Mouse (Mus musculus) left cerebral cortex, postnatal 25 days (tissue): ENCODE measurements around the gene Fnip2. TPM values are rescaled to one million over a fixed set of nuclear protein-coding genes. Genes with fewer than 3 reads are reported as not detected.
A peak's percentile ranks its signal among the peaks of the same experiment; 100 is the strongest.

Experiments used
- DNase-seq, 2 experiments: peaks; one replicate each; pipeline ENCODE4 v3.0.0; 2022; ENCODE audit warnings: low spot score in 2 of 2, mixed read lengths in 1 of 2
- intact Hi-C: fragments of 180-260 bp; cut with DNase I; formaldehyde crosslinking; loops from one replicate; pipeline ENCODE4 v1.15.1; 2025
- total RNA-seq, 2 experiments: library from RNA; stranded (reverse); gene quantifications; 2 replicates each; pipeline ENCODE4 v1.2.3; 2021

Fnip2 gene
- total RNA-seq, 2 experiments from 2014 or later = 15.9 to 19.8 TPM

DNA sequence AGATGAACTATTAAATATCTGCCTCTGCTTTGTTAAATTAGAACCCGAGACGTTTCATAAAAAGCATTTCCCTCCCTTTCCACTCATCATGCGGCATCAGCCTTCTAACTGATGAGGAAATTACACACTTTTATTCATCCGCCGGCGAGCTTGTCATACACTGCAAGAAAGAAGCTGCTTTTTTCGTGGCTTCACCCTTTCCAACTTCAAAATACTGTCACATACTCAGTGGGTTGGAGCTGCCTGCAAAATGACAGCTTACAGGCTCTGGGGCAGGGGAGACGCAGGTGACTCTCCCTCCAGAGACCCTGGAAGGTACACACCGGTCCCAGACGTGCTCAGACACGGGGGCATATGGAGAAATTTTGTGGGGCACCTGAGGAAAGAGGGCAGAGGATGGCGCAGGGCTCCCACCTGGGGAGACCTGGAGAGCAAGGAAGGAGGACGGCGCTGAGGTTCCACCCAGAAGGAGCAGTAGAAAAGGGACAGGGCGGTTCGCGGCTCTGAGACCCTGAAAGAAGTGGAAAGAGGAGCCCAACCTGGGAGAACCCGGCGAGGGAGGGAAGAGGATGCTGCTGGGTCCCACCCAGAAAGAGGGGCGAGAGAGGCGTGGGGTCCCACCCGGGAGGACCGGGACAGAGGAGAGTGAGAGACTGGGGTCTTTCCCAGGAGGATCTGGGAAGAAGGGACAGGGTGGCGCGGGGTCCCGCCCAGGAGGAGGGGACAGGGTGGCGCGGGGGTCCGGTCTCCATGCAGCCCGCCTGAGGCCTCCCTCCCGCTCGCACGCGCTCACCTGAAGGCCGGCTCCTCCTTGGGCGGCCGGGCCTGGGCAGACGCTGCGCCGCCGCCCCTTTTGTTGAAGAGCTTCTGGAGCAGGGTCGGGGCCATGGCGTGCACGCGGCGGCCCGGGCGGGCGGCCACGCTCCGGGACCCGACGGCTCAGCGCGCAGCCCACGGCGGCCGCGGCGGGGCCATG lies 592 bp downstream of the Fnip2 start:
- peak; percentile 41 to 46 for DNase-seq
- intact Hi-C loops = loop anchor here (2.0 to 5.0 kb wide), 3 partner anchors 35 to 280 kb away; partner anchors contain the start of gene Rapgef2

DNA sequence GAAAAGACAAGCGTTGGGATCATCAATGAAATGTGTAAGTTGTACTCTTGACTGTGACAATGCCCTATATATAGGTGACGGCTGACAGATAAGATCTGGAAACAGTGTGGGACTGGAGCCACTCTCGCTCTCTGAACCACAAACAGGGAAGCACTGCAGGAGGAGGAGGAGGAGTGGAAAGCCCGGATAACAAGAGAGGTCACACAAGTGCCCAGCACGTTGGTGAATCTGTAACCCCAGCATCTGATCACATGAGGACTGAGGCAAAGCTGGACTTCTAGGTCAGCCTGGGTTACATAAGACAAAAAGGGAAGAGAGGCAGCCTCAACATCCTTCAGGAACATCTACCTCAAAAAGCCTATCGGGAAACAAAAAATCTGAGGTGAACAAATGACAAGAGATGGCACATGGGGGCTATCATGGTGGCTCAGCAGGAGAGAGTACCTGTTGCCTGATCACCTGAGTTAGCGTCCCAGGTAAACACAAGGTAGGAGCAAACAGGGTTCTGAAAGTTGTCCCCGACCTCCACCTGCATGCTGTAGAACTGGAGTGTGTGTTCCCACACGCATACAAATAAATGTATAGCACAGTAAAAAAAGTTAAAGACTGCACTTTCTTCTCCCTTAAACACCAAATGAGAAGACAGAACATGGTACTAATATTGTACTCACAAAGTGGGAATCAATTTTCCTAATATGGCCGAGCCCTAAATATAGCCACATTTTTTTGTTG lies 2.6 kb downstream of the Fnip2 start:
- intact Hi-C loops = loop anchor here (5.0 kb wide), 2 partner anchors 33 to 48 kb away; no protein-coding TSS in a partner anchor
- no peak for DNase-seq

DNA sequence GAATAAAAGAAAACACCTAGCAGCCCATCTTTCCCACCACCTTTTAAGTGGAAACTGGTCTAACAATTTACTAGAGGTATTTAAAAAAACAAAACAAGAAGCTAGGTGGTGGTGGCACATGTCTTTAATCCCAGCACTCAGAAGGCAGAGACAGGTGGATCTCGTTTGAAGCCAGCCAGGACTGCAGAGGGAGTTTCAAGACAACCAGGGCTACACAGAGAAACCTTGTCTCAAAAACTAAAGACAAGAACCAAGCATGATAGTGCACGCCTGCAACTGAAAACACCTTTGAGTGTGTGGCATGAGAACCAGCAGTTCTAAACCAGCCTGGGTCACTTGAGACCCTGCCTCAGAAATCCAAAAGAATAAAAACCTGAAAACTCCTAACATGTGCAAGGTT lies 4.1 kb downstream of the Fnip2 start:
- intact Hi-C loops = no loop called here
- no peak for DNase-seq

DNA sequence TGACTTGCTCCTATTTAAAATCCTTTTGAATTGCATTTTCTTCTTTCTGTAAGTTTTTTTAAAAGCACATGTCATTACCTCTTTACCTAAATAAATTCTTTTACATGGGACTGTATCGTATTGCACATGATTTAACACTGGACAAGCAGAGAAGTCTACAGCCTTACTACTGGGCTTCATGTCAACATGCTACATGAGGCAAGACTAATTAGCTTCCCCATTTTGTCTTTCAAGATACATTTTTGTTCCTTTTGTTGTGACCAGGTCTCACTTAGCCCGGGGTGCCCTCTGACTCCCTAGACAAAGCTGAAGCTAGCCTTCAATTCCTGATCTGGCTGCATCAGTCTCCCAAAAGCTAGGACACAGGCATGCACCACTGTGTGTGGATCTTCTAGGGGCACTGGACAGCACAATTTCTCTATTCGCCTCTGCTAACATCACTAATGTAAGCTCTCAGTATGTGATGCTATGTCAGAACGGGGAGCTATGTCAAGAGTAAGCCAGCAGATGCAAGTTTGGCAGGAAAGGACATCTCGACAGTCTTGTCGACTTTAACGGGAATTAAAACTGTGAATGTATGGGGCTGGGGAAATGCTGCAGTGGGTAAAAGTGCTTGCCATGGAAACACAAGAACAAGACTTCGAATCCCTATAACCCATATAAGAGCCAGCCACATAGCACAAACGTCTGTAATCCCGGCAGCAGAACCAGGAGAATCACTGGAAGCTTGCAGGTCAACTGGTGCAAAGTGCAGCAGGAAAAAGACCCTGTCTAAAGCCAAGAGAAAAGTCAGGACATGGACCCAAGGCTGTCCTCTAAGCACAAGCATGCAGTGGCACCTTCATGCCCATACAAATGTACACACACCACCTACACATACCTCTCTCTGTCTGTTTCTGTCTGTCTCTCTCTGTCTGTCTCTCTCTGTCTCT lies 5.5 kb downstream of the Fnip2 start:
- intact Hi-C loops = no loop called here
- DNase-seq = no peak

DNA sequence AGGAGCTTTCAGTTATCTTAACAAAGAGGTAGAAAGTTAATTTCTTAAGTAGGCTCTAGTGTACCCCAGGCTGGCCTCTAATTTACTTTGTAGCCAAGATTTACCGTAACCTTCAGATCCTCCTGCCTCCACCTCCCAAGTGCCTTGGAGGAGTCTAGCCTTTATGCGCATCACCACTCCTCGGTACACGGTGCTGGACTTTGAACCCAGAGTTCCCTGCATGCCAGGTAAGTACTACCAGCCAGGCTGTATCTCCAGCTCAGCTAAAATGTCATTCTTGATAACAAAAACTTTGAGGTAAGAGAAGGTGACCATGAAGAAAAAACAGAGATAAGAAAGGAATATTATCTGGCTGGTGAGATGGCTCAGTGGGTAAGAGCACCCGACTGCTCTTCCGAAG lies 7.0 kb downstream of the Fnip2 start:
- DNase-seq = no peak
- intact Hi-C loops = no loop called here

DNA sequence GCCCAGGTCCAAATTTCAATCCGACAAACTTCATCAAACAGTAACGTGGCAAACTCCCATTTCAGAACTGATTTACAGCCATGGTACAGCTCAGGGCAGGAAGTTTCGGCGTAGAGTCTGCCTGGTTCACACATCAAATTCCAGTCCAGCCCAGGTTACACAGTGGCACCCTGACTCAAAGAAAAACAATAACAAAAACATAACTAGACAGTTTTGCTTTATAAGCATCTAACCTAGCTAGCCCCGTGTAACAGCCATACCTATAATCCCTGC lies 7.9 kb downstream of the Fnip2 start:
- intact Hi-C loops = no loop called here
- no peak for DNase-seq

DNA sequence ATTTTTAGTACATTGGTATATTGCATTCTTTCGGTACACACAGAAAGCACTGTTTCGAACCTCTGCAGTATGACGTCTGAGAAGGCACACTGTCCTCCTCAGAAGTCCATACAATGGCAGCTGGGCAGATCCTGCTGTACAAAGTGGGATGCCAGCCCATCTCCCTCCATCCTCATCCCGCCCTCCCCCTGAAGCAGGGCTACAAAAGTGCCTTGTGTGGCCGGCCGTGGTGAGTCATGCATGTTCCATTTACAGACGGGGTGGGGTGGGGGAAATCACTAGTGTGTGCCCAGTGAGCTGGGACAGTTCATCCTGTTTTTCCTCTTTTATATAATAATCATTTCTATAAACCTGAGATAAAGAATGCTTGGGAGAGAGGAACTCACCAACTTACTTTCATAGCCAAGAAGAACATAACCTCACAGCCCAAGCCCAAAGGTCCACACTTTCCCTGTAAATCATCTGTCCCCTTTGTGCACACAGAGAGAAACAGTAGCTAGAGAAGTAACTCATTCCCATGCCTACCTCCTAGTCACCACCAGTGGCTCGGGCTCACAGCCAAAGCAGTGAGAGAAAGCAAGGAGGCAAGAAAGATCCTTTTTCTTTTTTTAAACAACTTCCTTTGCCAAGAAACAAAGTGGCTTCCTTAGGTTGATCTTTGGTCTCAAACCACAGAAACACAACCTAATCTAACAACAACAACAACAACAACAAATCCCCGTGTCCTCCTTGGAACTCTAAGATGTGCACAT lies 8.4 kb downstream of the Fnip2 start:
- intact Hi-C loops = no loop called here
- peak; percentile 49 to 73 for DNase-seq

DNA sequence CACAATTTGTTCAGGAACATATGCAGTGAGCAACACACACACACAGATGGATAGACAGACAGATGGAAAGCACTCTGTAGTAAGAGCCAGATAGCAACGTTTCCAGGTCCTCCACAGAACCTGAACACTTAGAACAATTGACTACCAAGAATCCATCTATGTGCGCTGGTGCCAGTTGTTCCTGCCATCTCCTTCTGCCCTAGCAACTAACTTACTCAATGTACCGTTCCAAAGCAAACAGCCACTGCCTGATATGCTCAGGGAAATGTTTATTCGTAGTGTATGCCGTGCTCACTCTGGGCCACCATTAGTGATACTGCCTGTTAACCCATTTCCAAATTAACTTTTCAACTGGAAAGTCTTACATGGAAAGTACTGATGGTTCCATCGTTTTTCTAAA lies 12.5 kb downstream of the Fnip2 start:
- intact Hi-C loops = no loop called here
- DNase-seq = no peak

DNA sequence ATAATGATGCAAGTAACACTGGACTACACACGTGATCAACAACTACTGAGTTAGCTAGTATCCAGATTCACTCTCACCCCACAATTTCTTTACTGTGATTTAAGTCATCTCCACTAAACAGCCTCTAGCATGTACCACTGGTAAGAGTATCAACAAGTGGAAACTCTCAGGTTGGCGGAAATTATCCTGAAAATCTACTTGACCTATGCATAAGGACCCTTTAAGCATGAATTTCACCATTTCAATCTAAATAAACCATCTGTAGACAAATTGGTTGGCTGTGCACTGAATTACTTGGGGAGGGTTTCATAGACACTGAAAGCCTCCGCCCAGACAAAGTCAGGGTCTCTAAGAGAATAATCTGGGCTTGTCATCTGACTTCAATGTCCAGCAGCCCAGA lies 13.8 kb downstream of the Fnip2 start:
- DNase-seq = no peak
- intact Hi-C loops = no loop called here

DNA sequence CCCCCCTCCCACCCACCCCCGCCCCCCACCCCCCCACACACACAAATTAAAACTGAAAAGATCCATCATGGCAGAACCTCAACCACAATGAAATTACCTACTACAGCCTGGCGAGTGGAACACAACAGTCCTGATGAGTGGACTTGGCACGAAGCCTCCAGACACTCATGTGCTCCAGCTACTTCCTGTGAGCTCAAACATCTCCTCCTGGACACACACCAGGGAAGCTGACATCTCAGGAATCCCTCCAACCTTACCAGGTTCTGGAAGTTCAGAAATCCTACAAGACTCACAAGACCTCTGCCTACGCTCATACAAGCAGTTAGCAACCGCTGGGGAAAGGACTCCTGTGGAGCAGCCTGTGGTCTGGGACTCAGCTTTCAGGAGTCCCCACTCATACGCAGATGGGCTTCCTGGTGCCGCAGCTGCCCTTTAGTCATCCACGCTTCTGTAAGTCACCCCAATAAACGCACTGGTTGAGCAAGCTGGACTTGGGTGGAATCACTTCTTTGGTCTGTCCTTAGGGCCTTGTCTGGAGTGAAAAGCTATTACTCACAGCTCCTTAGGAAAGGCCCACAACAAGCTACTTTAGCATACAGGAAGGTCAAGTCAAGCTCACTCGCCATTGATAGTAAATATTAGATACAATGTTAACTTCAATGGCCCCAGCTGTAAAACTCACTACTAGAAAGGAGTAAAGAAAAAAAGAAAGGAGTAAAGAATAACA lies 15.6 kb downstream of the Fnip2 start:
- intact Hi-C loops = no loop called here
- DNase-seq = no peak

DNA sequence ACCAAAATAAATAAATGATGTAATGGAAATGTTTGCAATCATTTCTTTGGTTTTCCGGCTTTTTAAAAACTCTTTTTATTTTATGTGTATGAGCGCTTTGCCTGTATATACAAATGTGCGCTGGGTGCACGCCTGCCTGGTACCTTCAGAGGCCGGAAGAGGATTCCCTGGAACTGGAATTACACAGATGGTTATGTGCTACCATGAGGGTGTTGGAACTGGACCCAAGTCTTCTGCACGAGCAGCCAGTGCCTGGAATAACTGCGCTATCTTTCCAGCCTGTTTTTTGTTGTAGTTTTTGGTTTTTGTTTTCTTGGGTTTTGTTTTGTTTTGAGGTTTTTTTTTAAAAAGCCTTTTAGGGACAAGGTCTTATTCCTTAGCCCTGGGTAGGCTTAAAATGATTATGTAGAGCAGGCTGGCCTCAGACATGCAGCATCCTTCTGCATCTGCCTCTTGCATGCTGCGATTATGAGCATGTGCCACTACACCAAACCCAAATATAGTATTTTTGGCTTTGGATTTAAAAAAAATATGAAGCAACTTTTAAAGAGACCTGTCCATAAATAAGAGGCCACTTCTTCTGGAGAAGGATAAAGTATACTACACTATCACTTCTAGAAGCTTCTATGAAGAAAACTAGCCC lies 17.7 kb downstream of the Fnip2 start:
- intact Hi-C loops = no loop called here
- peak in 1 of 2 experiments; percentile 52 for DNase-seq

DNA sequence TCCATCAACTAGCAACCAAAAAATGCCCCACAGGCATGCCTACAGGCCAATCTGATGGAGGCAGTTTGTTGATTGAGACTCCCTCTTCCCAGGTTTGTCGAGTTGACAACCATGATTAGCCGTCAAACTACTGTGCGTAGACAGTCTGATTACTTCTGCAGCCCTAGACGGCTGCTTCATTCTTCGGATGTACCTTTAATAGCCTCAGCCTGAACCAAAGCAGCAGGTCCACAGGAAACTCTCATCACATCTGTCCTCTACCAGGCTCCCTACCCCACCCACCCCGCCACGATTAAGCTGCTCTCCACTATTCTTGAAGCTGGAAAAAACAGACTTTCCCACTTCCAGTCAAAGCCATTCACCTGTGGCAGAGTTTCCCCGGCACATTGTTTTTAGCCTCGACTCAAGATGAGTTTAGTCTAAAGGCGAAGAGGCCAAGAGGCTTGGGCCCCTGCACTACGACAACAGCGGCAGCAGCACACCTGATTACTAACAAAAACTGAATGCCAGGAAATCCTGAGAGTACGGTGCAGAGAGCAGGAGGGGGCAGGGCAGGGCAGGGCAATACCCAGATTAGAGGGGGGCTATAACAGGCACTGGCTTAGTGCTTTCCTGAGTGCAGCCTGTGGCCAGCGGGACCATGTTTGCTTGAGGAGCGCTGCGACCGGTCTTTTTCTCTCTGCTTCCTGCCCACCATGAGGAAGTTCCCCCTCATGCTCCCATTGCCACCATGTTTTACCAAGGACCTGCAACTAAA lies 18.7 kb downstream of the Fnip2 start:
- DNase-seq = no peak
- intact Hi-C loops = no loop called here

DNA sequence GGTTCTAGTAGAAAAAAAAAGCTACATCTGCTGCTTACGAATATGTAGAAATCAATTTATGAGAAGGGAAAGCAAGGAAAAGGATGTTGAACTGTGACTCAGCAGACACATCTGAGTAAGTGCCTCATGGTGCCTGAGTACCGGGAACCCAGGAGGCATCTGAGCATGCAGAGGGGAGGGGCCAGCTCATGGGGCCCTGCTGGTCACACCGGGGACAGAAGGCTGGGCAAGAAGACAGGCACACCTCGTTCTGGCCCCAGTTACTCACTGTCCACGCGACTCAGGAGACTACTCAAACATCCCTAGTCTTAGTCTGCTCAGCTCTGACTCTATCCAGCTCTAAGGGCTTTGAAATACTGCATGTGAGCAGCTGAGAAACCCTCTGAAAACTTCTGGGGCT lies 25.0 kb downstream of the Fnip2 start:
- intact Hi-C loops = no loop called here
- DNase-seq = no peak

DNA sequence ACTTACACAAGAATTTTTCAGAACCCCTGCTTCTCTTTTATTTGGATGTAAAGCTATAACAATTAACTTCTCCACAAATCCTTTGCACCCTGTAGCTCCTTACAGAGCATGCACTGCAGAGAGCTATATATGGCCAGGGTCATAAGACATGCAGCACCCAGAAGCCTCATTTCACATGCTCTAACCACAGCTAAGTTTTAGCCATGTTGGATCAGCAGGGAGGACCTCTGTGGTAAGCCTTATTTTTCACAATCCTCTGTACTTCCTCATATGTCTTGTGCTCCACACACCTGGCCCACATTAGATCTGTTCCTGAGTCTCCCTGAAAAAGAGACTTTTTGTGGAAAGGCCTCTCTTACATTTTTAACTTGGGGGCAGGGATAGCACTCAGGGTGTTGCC lies 27.9 kb downstream of the Fnip2 start:
- intact Hi-C loops = no loop called here
- DNase-seq = no peak

DNA sequence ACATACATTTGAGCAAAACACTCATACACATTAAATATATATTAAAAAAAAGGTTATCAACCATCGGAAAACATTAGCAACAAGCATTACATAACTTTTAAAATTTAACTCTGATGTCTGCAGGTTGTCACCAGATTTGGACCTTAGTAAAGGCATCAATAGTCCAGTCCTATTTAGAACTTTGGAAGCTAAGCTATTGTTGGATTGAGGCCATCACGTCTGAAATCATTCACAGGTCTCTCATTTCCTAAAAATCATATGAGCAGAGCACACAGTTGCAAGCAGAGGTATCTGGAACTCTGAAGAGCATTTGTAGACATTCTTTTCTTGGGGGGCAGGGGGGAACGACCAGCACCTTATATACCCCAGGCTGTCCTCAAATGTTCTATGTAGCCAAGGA lies 28.5 kb downstream of the Fnip2 start:
- no peak for DNase-seq
- intact Hi-C loops = no loop called here

DNA sequence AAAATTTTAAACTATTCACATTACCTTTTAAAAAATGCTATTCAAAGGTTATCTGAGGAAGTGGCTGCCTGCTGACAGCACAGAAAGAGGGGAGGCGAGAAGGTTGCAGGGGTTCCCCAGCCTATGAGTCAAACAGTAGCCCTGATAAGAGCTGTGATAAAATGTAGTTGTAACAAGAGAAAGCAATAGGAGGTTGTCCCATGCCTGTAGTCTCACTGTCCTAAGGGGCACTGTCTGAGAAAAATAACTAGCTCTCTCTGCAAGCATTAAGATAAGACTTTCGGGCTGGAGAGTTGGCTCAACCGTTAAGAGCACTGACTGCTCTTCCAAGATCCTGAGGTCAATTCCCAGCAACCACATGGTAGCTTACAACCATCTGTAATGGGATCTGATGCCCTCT lies 29.3 kb downstream of the Fnip2 start:
- no peak for DNase-seq
- intact Hi-C loops = no loop called here

DNA sequence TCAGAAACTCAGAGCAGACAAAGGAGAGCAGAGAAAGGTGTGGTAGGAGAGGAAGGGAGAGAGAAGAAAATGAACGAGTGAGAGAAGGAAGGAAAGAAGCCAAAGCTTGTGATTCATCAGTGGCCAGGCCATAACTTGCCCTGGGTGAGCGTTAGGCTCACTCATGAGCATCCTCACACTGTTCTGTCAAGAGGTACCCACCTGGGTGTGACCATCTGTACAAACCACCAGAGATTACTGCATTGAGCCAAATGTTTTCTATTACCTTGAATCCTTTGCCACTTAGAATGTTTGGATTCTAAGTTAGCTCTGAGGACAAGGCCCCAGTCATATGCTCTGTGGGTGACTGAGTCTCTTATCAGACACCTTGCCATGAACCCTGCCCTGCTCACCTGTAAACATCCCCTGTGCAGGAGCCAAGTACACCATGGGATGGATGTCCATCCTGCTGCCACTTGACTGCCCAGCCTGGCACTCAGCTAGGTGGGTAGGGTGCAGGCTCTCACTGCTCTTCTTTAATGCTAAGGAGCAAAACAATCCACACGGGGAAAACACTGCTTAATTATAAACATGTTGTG lies 29.9 kb downstream of the Fnip2 start:
- DNase-seq = no peak
- intact Hi-C loops = no loop called here
